Comparison of ENCODE assay signal across 10 mouse cellular contexts in genomic region chr10:17385181-17385580, GRCm38 (mm10).
A peak's percentile ranks its signal among the peaks of the same experiment; 100 is the strongest.
DNase-seq lines count a peak whose midpoint lies in the region; ATAC-seq and TF ChIP-seq lines count a peak whose summit lies in the region.
"Had no signal": no experiment of that assay in that cellular context is flagged by ENCODE, and none has a peak within 500 bp of the region (broad histone marks: within the 10 kb centered on the region; RNA-seq: fewer than 3 reads in every experiment).

No protein-coding gene starts in this region.

- H3K4me2 ChIP-seq in limb, embryonic 13.5 days (replicated peaks): no peak overlapping the region
- H3K4me2 ChIP-seq in embryonic facial prominence, embryonic 14.5 days (ENCODE audit: low read depth, low read length): no peak overlapping the region
- H3K4me2 ChIP-seq in stomach, postnatal 0 days (replicated peaks; ENCODE audit: low read depth): no peak overlapping the region
- H3K4me2 ChIP-seq: heart, embryonic 15.5 days; midbrain, embryonic 13.5 days had no signal

- WGBS in limb, embryonic 13.5 days: 64% methylated on average over 1 of the region's 1 CpGs
- 73% methylated on average over 1 of the region's 1 CpGs for WGBS in limb, embryonic 10.5 days
- 43% methylated on average over 1 of the region's 1 CpGs for WGBS in embryonic facial prominence, embryonic 14.5 days
- WGBS in stomach, postnatal 0 days: 60% methylated on average over 1 of the region's 1 CpGs

- no peaks in the 10 kb centered on the region for H3K4me1 ChIP-seq in limb, embryonic 13.5 days
- H3K4me1 ChIP-seq in limb, embryonic 10.5 days: no peaks in the 10 kb centered on the region
- H3K4me1 ChIP-seq in embryonic facial prominence, embryonic 14.5 days (ENCODE audit: control insufficient read depth, insufficient read depth, low read length): no peaks in the 10 kb centered on the region
- H3K4me1 ChIP-seq in stomach, postnatal 0 days (replicated peaks; ENCODE audit: control insufficient read depth, insufficient read depth): no peaks in the 10 kb centered on the region
- H3K4me1 ChIP-seq: heart, embryonic 15.5 days; midbrain, embryonic 13.5 days had no signal

- TF ChIP-seq EP300 in stomach, postnatal 0 days (optimal IDR thresholded peaks at IDR 0.05): no peak

- no peaks in the 10 kb centered on the region for H3K36me3 ChIP-seq in limb, embryonic 13.5 days
- H3K36me3 ChIP-seq in limb, embryonic 10.5 days: no peaks in the 10 kb centered on the region
- H3K36me3 ChIP-seq in embryonic facial prominence, embryonic 14.5 days (ENCODE audit: control insufficient read depth, insufficient read depth, low read length): no peaks in the 10 kb centered on the region
- no peaks in the 10 kb centered on the region for H3K36me3 ChIP-seq in stomach, postnatal 0 days (ENCODE audit: control insufficient read depth, insufficient read depth, low read length)
- H3K36me3 ChIP-seq: heart, embryonic 15.5 days; midbrain, embryonic 13.5 days had no signal

- H3K9me3 ChIP-seq in limb, embryonic 13.5 days: no peaks in the 10 kb centered on the region
- H3K9me3 ChIP-seq in limb, embryonic 10.5 days (replicated peaks): no peaks in the 10 kb centered on the region
- no peaks in the 10 kb centered on the region for H3K9me3 ChIP-seq in embryonic facial prominence, embryonic 14.5 days (ENCODE audit: control insufficient read depth, low read length)
- H3K9me3 ChIP-seq in stomach, postnatal 0 days (ENCODE audit: control insufficient read depth, low read length): no peaks in the 10 kb centered on the region
- H3K9me3 ChIP-seq: heart, embryonic 15.5 days; midbrain, embryonic 13.5 days had no signal

- H3K27ac ChIP-seq in limb, embryonic 13.5 days: no peak overlapping the region
- H3K27ac ChIP-seq in limb, embryonic 10.5 days: no peak overlapping the region
- H3K27ac ChIP-seq in embryonic facial prominence, embryonic 14.5 days (replicated peaks; ENCODE audit: low read depth, low read length): no peak overlapping the region
- H3K27ac ChIP-seq in stomach, postnatal 0 days (replicated peaks): no peak overlapping the region
- H3K27ac ChIP-seq: heart, embryonic 15.5 days; midbrain, embryonic 13.5 days had no signal

- H3K27me3 ChIP-seq in limb, embryonic 13.5 days: no peaks in the 10 kb centered on the region
- no peaks in the 10 kb centered on the region for H3K27me3 ChIP-seq in limb, embryonic 10.5 days (ENCODE audit: low read depth, poor library complexity, severe bottlenecking)
- H3K27me3 ChIP-seq in embryonic facial prominence, embryonic 14.5 days (replicated peaks; ENCODE audit: control insufficient read depth, insufficient read depth, low read length): no peaks in the 10 kb centered on the region
- no peaks in the 10 kb centered on the region for H3K27me3 ChIP-seq in stomach, postnatal 0 days (ENCODE audit: control insufficient read depth, insufficient read depth, low read length)
- H3K27me3 ChIP-seq: heart, embryonic 15.5 days; midbrain, embryonic 13.5 days had no signal

- intact Hi-C loops in heart, postnatal 36 days (cut with DNase I): no loop called here

- no peak overlapping the region for H3K9ac ChIP-seq in limb, embryonic 13.5 days
- H3K9ac ChIP-seq in embryonic facial prominence, embryonic 14.5 days (ENCODE audit: low read depth, low read length): no peak overlapping the region
- H3K9ac ChIP-seq in stomach, postnatal 0 days (ENCODE audit: low read length): no peak overlapping the region
- H3K9ac ChIP-seq: heart, embryonic 15.5 days; midbrain, embryonic 13.5 days had no signal

- peak; percentile 67; the same call in 1 of the 2 replicates for ATAC-seq in limb, embryonic 13.5 days (ENCODE audit: low FRiP score, low read depth)
- ATAC-seq in embryonic facial prominence, embryonic 14.5 days (ENCODE audit: low read depth): peak; percentile 47; the same call in 1 of the 2 replicates
- ATAC-seq in stomach, postnatal 0 days (ENCODE audit: low FRiP score, low TSS enrichment): no peak
- no peak for ATAC-seq in monocyte, adult 5-6 weeks (replicated peaks; ENCODE audit: insufficient number of reproducible peaks, low FRiP score, low TSS enrichment, poor library complexity, severe bottlenecking)
- ATAC-seq: midbrain, embryonic 13.5 days had no signal

- no peak overlapping the region for H3K4me3 ChIP-seq in limb, embryonic 13.5 days
- no peak overlapping the region for H3K4me3 ChIP-seq in limb, embryonic 10.5 days
- no peak overlapping the region for H3K4me3 ChIP-seq in embryonic facial prominence, embryonic 14.5 days (ENCODE audit: low read depth, low read length)
- no peak overlapping the region for H3K4me3 ChIP-seq in stomach, postnatal 0 days (ENCODE audit: low read depth, low read length)
- H3K4me3 ChIP-seq: heart, embryonic 15.5 days; midbrain, embryonic 13.5 days had no signal

- no peak for DNase-seq in limb, embryonic 10.5 days (ENCODE audit: low spot score)
- DNase-seq in adipocyte (ENCODE audit: low spot score): peak; percentile 87
- DNase-seq in embryonic facial prominence, embryonic 14.5 days (ENCODE audit: low spot score): peak; percentile 63
- DNase-seq in heart, postnatal 36 days: peak; percentile 27 to 58
- DNase-seq in right cerebral cortex, adult 2 months (ENCODE audit: low spot score in 2 of 2): no peak
- DNase-seq in stomach, postnatal 0 days (ENCODE audit: low spot score): no peak

- no peak for TF ChIP-seq CTCF in stomach, postnatal 0 days (IDR thresholded peaks at IDR 0.05; ENCODE audit: low read depth)

Comparison
In these comparisons a context has a peak if more than half of its experiments do, and no peak if none do; other contexts are left out.
1. ATAC-seq: peak in limb, embryonic 13.5 days (single experiment) and embryonic facial prominence, embryonic 14.5 days (single experiment); none in stomach, postnatal 0 days (single experiment) and monocyte, adult 5-6 weeks (single experiment).
2. DNase-seq: peak in adipocyte (single experiment), embryonic facial prominence, embryonic 14.5 days (single experiment) and heart, postnatal 36 days (2 of 2); none in limb, embryonic 10.5 days (single experiment), right cerebral cortex, adult 2 months (0 of 2) and stomach, postnatal 0 days (single experiment).